Mouse (Mus musculus) left cerebral cortex, adult 18-20 months (tissue): Measurements from ENCODE around the gene Tmc7. TPM values are rescaled to one million over a fixed set of nuclear protein-coding genes. Genes with fewer than 3 reads are reported as not detected.

ENCODE experiments used
- DNase-seq, 2 experiments: peaks; one replicate each; pipeline ENCODE4 v3.0.0; 2021 to 2022; ENCODE audit warnings: low spot score in 2 of 2, mixed read lengths in 1 of 2
- total RNA-seq, 2 experiments: library from RNA; stranded (reverse); gene quantifications; 2 replicates each; pipeline ENCODE4 v1.2.3; 2021

The Tmc7 gene
- total RNA-seq, 2 experiments from 2014 or later: 12.1 to 12.7 TPM

DNA sequence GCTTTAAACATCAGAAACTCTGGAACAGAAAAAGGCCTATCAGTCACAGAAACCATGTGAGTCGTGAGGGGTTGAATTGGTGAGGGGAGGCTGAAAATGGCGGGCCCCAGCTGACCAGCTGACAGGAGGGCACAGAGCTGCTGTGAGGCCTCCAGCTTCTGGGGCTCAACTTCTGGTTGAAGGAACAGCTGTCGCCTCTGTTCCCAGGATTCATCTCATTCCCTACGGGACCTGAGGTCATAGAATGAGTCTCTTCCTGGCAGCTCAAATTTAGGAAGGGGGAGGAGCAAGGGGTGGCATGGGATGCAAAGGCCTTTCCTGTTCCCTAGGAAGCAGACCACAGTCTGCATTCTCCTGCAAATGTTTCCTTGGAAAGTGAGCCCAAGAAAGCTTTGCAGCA, 80.7 kb downstream of the Tmc7 start:
- DNase-seq: no peak

DNA sequence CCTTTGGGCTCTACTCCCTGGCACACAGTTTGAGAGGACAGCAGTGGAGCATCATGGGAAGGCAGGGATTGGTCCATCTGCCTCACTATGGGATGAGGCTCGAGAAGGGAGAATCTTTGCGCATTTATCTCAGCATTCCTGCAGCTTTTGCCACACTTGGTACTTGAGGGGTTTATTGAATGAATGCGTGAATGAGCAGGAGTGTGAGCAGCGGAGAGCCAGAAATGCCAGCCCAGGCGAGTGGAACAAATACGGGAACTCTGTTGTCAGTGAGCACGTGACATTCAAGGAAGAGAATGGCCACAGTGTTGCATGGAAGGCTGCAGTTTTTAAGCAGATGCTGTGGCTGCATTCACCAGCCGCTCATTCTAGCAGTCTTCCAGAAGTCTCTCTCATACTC, 82.2 kb downstream of the Tmc7 start:
- DNase-seq: no peak

DNA sequence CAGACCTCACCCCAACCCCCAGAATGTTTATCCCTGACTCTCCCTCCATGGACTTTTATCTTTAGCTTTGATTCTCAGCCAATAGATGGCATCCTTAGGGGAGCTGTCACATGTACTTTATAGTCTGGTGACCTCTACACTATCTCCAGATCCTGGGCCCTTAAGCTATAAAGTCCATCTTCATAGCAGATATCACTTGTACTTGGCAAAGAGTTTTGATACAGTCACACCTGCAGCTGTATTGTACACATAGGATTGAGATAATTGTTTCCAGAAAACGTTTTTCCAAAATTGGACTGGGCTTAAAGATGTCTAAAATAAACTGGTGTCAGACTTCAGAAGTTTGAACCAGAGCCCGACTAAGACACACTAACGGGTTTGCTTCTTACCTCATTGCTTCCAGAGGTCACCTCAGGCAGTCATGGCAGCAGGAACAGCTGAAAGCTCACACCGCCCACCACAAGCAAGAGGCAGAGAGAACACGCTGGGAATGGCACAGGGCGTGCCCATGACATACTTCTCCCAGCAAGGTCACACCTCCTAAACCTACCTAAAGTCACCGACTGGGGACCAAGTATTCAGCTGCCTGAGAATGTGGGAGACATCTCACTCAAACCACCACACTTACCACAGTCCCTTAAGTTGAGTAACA, 84.6 kb downstream of the Tmc7 start:
- DNase-seq: no peak

DNA sequence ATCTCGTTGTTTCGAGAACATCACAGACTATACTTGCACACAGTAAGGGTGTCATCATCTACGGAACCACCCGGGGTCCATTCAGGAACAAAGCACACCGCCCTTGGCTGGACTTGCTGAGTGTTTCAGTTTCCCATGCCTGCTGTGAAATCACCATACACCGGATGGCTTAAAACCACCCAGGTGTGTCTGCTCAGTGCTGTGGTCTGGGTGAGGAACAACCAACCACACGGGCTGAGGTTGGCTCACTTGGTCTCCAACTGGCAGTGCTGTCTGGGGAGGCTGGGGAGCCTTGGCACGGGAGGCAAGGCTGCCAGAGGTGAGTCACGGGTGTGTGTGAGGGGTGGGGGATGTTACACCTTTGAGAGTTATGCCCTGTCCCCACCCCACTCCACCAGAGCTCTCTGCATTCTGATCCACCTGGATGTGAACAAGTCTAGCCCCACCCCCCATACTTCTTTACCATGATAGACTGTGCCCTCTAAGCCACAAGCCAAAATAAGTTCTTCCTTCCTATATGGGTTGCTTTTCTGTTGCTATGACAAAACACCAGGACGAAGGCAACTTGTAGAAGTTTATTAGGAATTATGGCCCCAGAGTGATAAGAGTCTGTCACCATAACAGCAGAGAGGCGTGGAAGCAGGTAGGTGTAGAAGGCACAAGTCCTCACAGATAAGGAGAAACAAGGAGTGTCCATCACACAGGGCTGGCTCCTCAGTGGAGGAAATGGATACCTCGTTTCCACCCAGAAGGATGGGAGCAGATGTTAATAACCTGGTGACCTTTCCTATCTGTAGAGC, 85.4 kb downstream of the Tmc7 start:
- DNase-seq: no peak

DNA sequence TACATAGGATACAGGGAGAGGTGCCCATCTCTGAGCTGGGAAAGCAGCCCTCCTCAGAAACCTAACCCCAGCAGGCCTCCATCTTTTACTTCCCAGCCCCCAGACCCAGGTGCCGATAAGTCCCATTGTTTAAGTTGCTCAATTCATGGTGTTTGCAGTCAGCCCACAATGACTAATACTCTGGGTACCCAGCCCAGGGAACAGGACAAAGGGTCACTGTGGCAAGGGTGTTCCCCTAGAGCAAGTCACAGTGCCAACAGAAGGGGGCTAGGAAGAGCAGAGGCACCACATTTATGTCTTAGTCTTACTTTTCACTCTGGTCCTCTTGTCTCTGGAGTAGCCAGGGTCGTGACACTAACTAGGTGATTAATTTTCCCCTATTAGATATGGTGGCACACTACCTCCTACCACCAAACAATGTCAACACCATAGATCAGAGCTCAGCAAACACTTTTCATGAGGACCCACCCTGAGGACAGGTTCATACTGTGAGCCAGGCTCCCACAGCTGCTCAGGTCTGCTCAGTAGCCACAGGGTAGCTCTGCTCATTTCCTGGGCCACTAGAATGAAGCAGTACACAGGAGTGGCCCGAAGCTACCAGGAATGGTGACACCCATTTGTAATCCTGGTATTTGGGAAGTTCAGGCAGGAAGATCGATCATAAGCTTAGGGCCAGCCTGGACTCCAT, 89.5 kb downstream of the Tmc7 start:
- no peak for DNase-seq

DNA sequence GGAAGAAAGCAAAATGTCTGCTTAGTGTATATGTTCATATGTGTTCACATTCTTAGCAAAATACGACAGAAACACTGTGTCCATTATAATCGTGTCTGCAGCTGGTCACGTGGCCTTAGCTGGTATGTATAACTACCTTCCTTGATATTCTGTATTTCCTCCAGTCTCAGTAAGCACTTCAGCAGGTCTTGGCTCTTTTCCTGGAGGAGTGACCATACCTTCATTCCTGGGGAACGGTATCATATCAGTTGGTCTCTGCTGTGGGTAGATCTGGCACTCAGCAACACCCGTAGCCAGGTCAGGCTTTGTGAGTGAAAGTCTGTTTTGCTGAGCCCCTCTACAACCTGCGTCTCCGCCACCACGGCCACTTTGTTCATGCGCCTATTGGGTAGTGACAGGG, 90.6 kb downstream of the Tmc7 start:
- no peak for DNase-seq

DNA sequence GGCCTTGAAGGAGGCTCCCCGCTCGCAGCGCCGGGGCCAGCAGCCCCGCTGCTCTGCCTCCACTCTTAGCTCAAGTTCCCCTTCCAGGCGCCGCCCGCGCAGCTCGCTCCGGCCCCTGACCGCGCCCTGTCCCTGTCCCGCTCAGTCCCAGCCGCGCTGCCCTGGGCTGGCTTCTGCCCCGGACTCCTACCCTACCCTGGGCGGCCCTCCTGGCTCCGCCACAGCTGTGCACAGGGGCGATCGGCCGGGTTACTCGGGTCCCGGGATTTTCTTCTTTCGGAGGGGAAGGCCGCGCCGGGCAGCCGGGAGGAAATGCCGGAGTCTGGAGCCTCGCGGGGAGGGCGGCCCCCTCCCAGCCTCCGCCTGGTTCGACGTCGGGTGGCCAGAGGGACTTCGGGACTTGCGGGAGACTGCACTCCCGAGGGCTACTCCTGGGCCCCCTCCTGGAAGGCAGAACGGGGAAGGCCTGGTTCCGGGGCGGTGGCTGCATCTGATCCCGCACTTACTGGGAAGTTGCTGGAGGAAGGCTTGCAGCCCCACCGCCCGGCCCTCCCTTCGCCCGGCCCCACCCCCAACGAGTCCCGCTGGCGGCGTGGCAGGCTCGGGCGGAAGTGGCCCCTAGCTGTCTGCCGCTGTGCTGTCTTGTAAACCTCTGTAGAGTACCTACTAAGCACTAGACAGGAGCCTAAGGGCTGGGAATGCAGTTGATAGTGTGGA, 92.9 kb downstream of the Tmc7 start, which contains the start of gene Itpripl2:
Itpripl2 (minus strand) TSS at position 545 of the 717 bp plus-strand sequence.
- peak in 1 of 2 experiments; percentile 7 for DNase-seq

DNA sequence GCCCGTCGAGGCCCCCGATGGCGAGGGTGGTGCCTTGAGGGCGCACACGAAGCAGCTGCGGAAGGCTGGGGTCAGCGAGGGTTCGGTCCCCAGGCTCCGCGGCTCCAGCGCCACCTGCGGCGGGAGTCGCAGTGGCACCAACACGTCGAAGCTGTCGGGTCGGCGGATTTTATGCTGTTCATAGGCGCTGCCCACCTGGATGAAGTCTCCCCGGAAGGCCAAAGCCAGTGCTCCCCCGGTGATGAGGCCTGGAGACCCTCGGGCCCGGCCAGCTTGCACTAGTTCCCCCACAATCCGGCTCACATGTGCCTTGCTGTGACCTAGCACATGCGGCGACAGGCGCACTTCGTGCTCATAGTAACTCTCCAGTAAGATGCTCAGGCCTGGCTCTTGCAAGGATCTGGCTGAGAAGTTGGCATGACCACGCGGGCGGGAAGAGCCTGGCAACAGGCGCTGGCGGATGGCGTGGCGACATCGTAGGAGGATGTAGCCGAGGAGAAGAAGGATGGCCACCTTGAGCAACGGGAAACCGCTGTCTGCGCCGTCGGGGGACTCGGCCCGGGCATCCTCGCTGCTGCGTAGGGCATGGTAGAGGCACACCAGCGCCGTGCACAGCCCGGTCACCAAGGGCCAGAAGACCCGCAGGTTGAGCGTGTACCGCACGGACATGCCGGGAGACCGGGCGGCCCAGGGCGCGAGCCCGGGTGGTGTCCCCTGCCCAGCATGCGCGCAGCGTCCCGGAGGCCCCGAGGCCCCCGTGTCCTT, 93.7 kb downstream of the Tmc7 start:
- no peak for DNase-seq

DNA sequence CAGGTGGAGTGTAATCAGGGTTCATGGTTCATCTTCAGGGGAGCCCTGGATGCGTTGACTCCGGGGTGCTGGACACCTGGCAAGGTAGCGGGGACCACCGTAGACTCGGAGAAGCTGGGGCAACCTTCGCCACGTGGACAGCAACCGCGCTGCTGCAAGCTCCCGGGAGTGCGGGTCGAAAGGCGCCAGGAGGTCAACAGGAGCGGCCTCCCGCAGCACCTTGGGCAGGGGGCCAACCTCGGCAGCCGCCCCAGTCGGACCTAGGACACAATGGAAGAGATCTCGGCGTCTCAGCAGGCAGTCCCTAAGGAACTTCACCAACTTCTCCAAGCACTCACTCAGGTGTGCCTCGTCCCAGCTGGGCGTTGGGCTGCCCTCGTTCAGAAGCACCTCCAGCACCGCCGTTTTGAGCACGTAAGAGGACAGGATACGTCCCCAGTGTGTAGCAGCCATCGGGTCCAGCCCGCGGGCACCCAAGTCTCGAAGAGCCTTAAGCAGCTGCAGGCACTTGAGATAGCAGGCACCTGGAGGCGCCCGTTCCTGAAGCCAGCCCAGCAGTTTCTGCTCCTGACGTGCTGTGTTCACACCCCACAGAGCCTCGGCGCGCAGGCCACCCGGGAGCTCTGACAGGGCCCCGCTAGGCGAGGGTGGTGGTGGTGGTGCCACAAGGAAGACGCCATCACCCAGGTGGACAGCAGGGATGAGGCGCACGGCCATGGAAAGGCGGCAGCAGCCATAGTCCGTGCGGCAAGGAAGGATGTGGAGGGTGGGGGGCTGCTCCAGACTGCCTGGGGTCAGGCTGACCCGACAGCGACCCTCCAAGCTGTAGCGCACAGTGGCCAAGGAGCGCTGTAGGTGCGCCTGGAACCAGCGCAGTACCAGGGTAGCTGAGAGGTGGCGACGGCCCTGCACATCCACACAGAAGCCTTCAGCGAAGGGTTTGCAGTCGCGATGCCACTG, 94.5 kb downstream of the Tmc7 start:
- no peak for DNase-seq

DNA sequence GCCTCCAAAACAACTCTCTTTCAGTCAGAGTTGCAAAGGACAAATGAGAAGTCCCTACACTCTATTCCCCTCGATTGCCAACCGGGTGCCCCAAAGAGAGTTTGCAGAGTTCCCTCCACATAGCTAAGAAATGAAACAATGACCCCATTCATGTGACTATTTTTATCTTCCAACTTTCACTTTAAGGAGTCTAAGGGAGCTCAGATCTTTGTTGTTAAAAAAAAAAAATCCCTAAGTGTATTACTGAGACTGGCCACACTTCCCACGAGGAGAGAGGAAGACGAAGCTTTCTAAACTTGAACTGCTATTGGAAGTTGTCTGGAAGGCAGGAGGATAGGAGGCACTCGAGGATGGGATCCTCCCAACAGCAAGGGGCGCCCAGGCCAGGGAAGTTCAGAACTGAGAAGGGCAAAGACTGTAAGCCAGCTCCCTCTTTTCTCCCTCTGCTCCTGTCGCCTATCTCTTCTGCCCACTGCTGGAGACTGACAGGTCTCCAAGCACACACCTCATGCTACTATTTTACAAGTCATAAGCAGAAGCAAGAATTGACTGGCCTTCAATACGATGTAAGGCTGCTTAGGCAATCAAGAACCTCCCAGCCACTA, 96.4 kb downstream of the Tmc7 start:
- no peak for DNase-seq

DNA sequence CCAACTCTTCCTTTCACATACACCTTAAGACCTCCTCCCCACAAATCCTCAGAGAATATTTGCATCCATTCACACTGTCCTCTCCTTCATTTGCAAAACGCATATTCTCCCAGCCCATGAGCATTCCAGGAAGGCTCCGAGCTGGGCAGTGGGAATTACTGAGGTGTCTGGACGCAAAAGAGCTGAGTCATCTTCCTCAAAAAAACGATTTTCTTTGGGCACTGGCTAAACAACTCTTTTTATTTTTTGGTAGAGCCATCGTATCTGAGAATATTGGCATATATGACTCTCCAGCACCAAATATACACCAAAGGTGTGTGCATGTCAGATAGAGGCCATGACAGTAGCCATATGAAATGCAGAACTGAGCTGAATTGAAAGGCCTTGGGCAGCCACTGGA, 97.6 kb downstream of the Tmc7 start:
- DNase-seq: no peak

Other genes starting within 250 kb of the Tmc7 start
- gene Syt17, start 136.5 kb downstream of the Tmc7 start, total RNA-seq: 10 to 100 TPM; 57.4 to 57.5 TPM
- gene Itpripl2, start 92.8 kb downstream of the Tmc7 start, total RNA-seq: 1 to 10 TPM; 3.5 TPM
- gene Coq7, start 51.4 kb downstream of the Tmc7 start, total RNA-seq: 10 to 100 TPM; 31.4 to 41.4 TPM
- under 1 TPM; 0.28 to 0.30 TPM for gene Tmc5, start 12.6 kb upstream of the Tmc7 start, total RNA-seq
- 100 to 1,000 TPM; 241 to 246 TPM for gene Gde1, start 121.0 kb upstream of the Tmc7 start, total RNA-seq
- gene Ccp110, start 127.8 kb upstream of the Tmc7 start, total RNA-seq: 10 to 100 TPM; 45.8 to 51.7 TPM
- 10 to 100 TPM; 50.4 to 61.4 TPM for gene Vps35l, start 155.5 kb upstream of the Tmc7 start, total RNA-seq